Mouse (Mus musculus) megakaryocyte, embryonic 14.5 days (primary cell): ENCODE data around the gene Psph.

Experiments
- FLI1 ChIP-seq: IDR thresholded peaks from 2 replicates; pipeline ENCODE4 v1.6.1; 2012; ENCODE audit warnings: low read length, inconsistent platforms, mixed read lengths
- GATA1 ChIP-seq: IDR thresholded peaks from 3 replicates; pipeline ENCODE4 v1.6.1; 2012; ENCODE audit warnings: mixed read lengths, low read length, inconsistent platforms, borderline replicate concordance

- TF ChIP-seq GATA1: no peak
- TF ChIP-seq FLI1: no peak
These were observed 8.1 kb downstream of the Psph start for GRCm38 (mm10) chr5:129778996-129779716.
